Comparison of ENCODE assay signal across 9 mouse cellular contexts in the genomic region with DNA sequence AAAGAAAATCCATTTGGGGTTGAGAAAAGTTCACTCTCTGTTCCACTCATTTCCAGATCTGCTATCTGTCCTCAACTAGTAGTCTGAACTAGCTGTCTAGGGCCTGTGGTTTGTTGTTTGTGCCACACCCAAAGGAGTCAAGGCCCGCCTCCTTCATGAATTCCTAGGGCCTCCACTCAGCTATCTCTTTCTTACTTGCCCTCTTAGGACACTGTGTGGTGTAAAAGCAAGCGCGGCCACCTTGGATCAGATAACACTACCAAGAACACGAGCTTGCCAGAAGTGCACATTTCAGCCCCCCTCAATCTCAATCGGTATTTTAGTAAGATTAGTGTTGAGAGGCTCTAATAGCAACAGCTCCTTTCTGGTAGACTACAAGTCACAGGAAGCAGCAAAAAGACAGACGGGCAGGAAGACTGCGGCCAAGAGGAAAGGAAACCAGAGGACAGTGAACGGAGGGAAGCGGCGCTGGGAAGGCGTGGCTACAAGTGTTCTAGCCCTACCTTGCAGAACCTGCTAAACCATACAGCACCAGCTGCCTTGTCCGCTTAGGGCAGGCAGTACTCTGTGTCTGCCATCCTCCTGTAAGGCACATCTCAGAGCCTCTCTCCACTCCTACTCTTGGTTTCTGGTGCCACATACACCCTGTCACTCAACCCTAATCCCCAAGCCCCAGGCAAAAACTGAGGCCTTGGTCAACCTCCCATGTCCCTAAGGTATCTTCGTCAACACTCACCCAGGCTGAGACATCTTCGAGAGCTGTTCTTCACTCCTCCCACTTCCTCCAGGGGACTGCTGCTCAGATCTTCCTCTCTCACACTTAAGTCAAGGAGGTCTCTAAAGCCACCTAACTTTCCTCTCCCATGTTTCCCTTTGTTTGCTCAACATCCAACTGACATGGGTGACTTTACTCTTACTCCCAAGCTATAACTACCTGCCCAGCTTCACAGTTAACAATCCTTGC. TPM values are rescaled to one million over a fixed set of nuclear protein-coding genes. Genes with fewer than 3 reads are reported as not detected.
DNase-seq lines count a peak whose midpoint lies in the region; ATAC-seq and TF ChIP-seq lines count a peak whose summit lies in the region.
"Had no signal": no experiment of that assay in that cellular context is flagged by ENCODE, and none has a peak within 500 bp of the region (broad histone marks: within the 10 kb centered on the region; RNA-seq: fewer than 3 reads in every experiment).

No protein-coding gene starts in this region.

- H3K4me1 ChIP-seq in intestine, embryonic 14.5 days (replicated peaks; ENCODE audit: control insufficient read depth, insufficient read depth, low read length) = peaks cover 7% of the 10 kb centered on the region; the same call in 1 of the 2 replicates
- 0 out of 2 replicates have a peak, but pooled peaks cover 9% of the 10 kb centered on the region for H3K4me1 ChIP-seq in midbrain, postnatal 0 days (ENCODE audit: insufficient read depth, low read length)

- H3K4me2 ChIP-seq in intestine, embryonic 14.5 days (ENCODE audit: low read length) = peak overlapping the region; percentile 11; the same call in 1 of the 2 replicates
- H3K4me2 ChIP-seq in midbrain, postnatal 0 days (ENCODE audit: low read depth, low read length, poor library complexity, severe bottlenecking) = no peak overlapping the region

- H3K27me3 ChIP-seq in intestine, embryonic 14.5 days (replicated peaks; ENCODE audit: control insufficient read depth, insufficient read depth, low read length) = no peaks in the 10 kb centered on the region
- H3K27me3 ChIP-seq in midbrain, postnatal 0 days (ENCODE audit: insufficient read depth, low read length) = no peaks in the 10 kb centered on the region

- peak; percentile 47 for DNase-seq in gastrocnemius, adult 2 months
- no peak for DNase-seq in gastrocnemius, postnatal 25 days
- no peak for DNase-seq in intestine, embryonic 14.5 days (ENCODE audit: low spot score)
- peak; percentile 70 for DNase-seq in lung, postnatal 25 days (ENCODE audit: low spot score)
- peak; percentile 49 for DNase-seq in urinary bladder, adult 2 months (ENCODE audit: low spot score)
- no peak for DNase-seq in adipocyte (ENCODE audit: low spot score)
- no peak for DNase-seq in midbrain, postnatal 0 days (ENCODE audit: low spot score)

- 64% methylated on average over 14 of the region's 14 CpGs for WGBS in intestine, embryonic 14.5 days
- WGBS in midbrain, postnatal 0 days = 84% methylated on average over 14 of the region's 14 CpGs

- ATAC-seq in activated CD4-positive, CD25-positive, alpha-beta regulatory T cell, adult 4 months = peak; percentile 72
- ATAC-seq in intestine, embryonic 14.5 days (replicated peaks; ENCODE audit: low FRiP score, low TSS enrichment, low read depth) = peak; percentile 66
- ATAC-seq in midbrain, postnatal 0 days (ENCODE audit: low FRiP score) = no peak

- H3K27ac ChIP-seq in gastrocnemius, adult 2 months = peak overlapping the region; percentile 77
- no peak overlapping the region for H3K27ac ChIP-seq in intestine, embryonic 14.5 days (ENCODE audit: low read depth)
- H3K27ac ChIP-seq in midbrain, postnatal 0 days (ENCODE audit: low read depth, low read length) = no peak overlapping the region

- peak overlapping the region; percentile 22 for H3K4me3 ChIP-seq in gastrocnemius, adult 2 months
- no peak overlapping the region for H3K4me3 ChIP-seq in intestine, embryonic 14.5 days (ENCODE audit: low read depth, low read length)
- no peak overlapping the region for H3K4me3 ChIP-seq in midbrain, postnatal 0 days (ENCODE audit: low read depth, low read length)

- no peak overlapping the region for H3K9ac ChIP-seq in intestine, embryonic 14.5 days (ENCODE audit: low read length)
- H3K9ac ChIP-seq in midbrain, postnatal 0 days (replicated peaks; ENCODE audit: low read length, poor library complexity, severe bottlenecking) = no peak overlapping the region

- no peaks in the 10 kb centered on the region for H3K9me3 ChIP-seq in intestine, embryonic 14.5 days (ENCODE audit: control insufficient read depth, low read length)
- no peaks in the 10 kb centered on the region for H3K9me3 ChIP-seq in midbrain, postnatal 0 days (ENCODE audit: low read length)

- no peak for TF ChIP-seq CTCF in gastrocnemius, adult 2 months (IDR thresholded peaks at IDR 0.05)
- TF ChIP-seq CTCF in midbrain, postnatal 0 days (IDR thresholded peaks at IDR 0.05) = no peak

- 0 out of 2 replicates have a peak, but pooled peaks cover 11% of the 10 kb centered on the region for H3K36me3 ChIP-seq in intestine, embryonic 14.5 days (ENCODE audit: control insufficient read depth, insufficient read depth, low read length)
- H3K36me3 ChIP-seq in midbrain, postnatal 0 days (ENCODE audit: insufficient read depth, low read length) = no peaks in the 10 kb centered on the region

- intact Hi-C loops in gastrocnemius, adult 2 months (cut with DNase I) = no loop called here

RNA-seq across cellular contexts. Expression of gene Tspan14, which starts 18.9 kb away (rescaled TPM):
- total RNA-seq in gastrocnemius, adult 2 months (2021) = 10 to 100 TPM; 11.0 to 16.8 TPM
- total RNA-seq in gastrocnemius, postnatal 25 days (2021) = 10 to 100 TPM; 10.4 to 12.3 TPM
- polyA plus RNA-seq in activated CD4-positive, CD25-positive, alpha-beta regulatory T cell, adult 4 months (2017; shearing (Covaris generic)) = 10 to 100 TPM; 56.8 to 58.3 TPM
- 71.4 and 76.1 TPM in 2 replicates for polyA plus RNA-seq in intestine, embryonic 14.5 days (2014; fragmentation: Nextera tagmentation; extraction: Ambion mirVana)
- polyA plus RNA-seq in urinary bladder, adult 2 months (2012; rRNA removed) = 55.9 and 58.9 TPM in 2 replicates
- total RNA-seq in midbrain, postnatal 0 days (2014; rRNA removed) = 31.2 and 31.8 TPM in 2 replicates
- 28.3 and 31.3 TPM in 2 replicates for polyA plus RNA-seq in midbrain, postnatal 0 days (2015; fragmentation: Nextera tagmentation; extraction: Ambion mirVana)

RNA-seq across cellular contexts. Expression of gene Sh2d4b, which starts 54.6 kb away (rescaled TPM):
- total RNA-seq in gastrocnemius, adult 2 months (2021) = under 1 TPM; 0.20 to 0.41 TPM
- under 1 TPM; 0.13 to 0.72 TPM for total RNA-seq in gastrocnemius, postnatal 25 days (2021)
- polyA plus RNA-seq in activated CD4-positive, CD25-positive, alpha-beta regulatory T cell, adult 4 months (2017; shearing (Covaris generic)) = not detected
- 0.46 and 0.70 TPM in 2 replicates for polyA plus RNA-seq in intestine, embryonic 14.5 days (2014; fragmentation: Nextera tagmentation; extraction: Ambion mirVana)
- 0.32 and 0.44 TPM in 2 replicates for polyA plus RNA-seq in urinary bladder, adult 2 months (2012; rRNA removed)
- 3.0 and 3.7 TPM in 2 replicates for total RNA-seq in midbrain, postnatal 0 days (2014; rRNA removed)
- polyA plus RNA-seq in midbrain, postnatal 0 days (2015; fragmentation: Nextera tagmentation; extraction: Ambion mirVana) = 0.44 and 0.74 TPM in 2 replicates
- polyA plus RNA-seq: liver, adult 2 months had no signal

Comparison
In these comparisons a context has a peak if more than half of its experiments do, and no peak if none do; other contexts are left out.
1. DNase-seq: peak in gastrocnemius, adult 2 months (single experiment), lung, postnatal 25 days (single experiment) and urinary bladder, adult 2 months (single experiment); none in gastrocnemius, postnatal 25 days (single experiment), intestine, embryonic 14.5 days (single experiment), adipocyte (single experiment) and midbrain, postnatal 0 days (single experiment).